Mouse (Mus musculus) limb, embryonic 14.5 days (tissue): ENCODE data around the gene Twf2. TPM values are rescaled to one million over a fixed set of nuclear protein-coding genes. Genes with fewer than 3 reads are reported as not detected.

ENCODE experiments used
- ATAC-seq: fragments of 200-750 bp; cut with Nextera tagmentation; 2 replicates; pipeline ENCODE4 v1.8.0; 2017; ENCODE audit warnings: low read depth, moderate number of reproducible peaks, moderate TSS enrichment; ENCODE audit not compliant: low FRiP score
- DNase-seq: peaks from one replicate; pipeline ENCODE4 v3.0.0-alpha.2; 2015; ENCODE audit warnings: low spot score
- H3K27ac ChIP-seq: fragments of 300-500 bp; sonication (generic); replicated peaks from 2 replicates; pipeline ENCODE4 v1.5.1; 2014; ENCODE audit warnings: low read depth, mild to moderate bottlenecking, low read length, moderate library complexity, mixed read lengths
- H3K27me3 ChIP-seq: fragments of 300-500 bp; sonication (generic); 2 replicates; pipeline ENCODE4 v1.6.1; 2014; ENCODE audit warnings: low read length, mixed read lengths; ENCODE audit not compliant: control insufficient read depth, insufficient read depth
- H3K36me3 ChIP-seq: fragments of 300-500 bp; sonication (generic); 2 replicates; pipeline ENCODE4 v1.6.1; 2014; ENCODE audit warnings: mild to moderate bottlenecking, low read length, moderate library complexity, mixed read lengths; ENCODE audit not compliant: control insufficient read depth, insufficient read depth
- H3K4me1 ChIP-seq: fragments of 300-500 bp; sonication (generic); 2 replicates; pipeline ENCODE4 v1.6.1; 2014; ENCODE audit warnings: antibody characterized with exemption, low read length, mixed read lengths; ENCODE audit not compliant: control insufficient read depth, insufficient read depth
- H3K4me2 ChIP-seq: fragments of 300-500 bp; sonication (generic); replicated peaks from 2 replicates; pipeline ENCODE4 v1.6.1; 2014; ENCODE audit warnings: low read depth, mild to moderate bottlenecking, low read length, moderate library complexity; ENCODE audit not compliant: severe bottlenecking
- H3K4me3 ChIP-seq: fragments of 300-500 bp; sonication (generic); replicated peaks from 2 replicates; pipeline ENCODE4 v1.5.1; 2014; ENCODE audit warnings: low read length
- H3K9ac ChIP-seq: fragments of 300-500 bp; sonication (generic); 2 replicates; pipeline ENCODE4 v1.6.1; 2014; ENCODE audit warnings: mild to moderate bottlenecking, low read depth, low read length, moderate library complexity; ENCODE audit not compliant: severe bottlenecking
- H3K9me3 ChIP-seq: fragments of 300-500 bp; sonication (generic); 2 replicates; pipeline ENCODE4 v1.6.1; 2016; ENCODE audit warnings: low read length; ENCODE audit not compliant: control insufficient read depth
- POLR2A ChIP-seq: fragments of 200-500 bp; IDR thresholded peaks from 2 replicates; pipeline ENCODE4 v1.8.0; 2012; ENCODE audit warnings: inconsistent platforms, mild to moderate bottlenecking, moderate library complexity, borderline replicate concordance; ENCODE audit not compliant: insufficient read depth, insufficient read length; ENCODE audit errors: extremely low read depth
- WGBS: fragments of 180-500 bp; shearing (Covaris S2); extraction: QIAGEN DNeasy Blood & Tissue Kit; methylation state at CpG from one replicate; pipeline ENCODE4 v1.1.7; 2014; 5-methylcytosine and 5-hydroxymethylcytosine counted together
- polyA plus RNA-seq, 2 experiments: library from polyadenylated mRNA; depleted of rRNA in 1 of 2; stranded (reverse) in 1 of 2; unstranded in 1 of 2; fragments of >200 nt; fragmentation: Nextera tagmentation in 1 of 2; extraction: Ambion mirVana in 1 of 2; gene quantifications; 2 replicates each; pipeline versions ENCODE4 v1.2.1 to v1.2.3; 2012 to 2014

Gene Twf2
- polyA plus RNA-seq, 2 experiments, result 62.4 to 69.2 TPM

GRCm38 (mm10) chr9:106192024-106192423, 10.9 kb upstream of the Twf2 start:
- Histone ChIP-seq H3K27me3 (no peaks in the 10 kb centered on the region), H3K27ac (no peak overlapping the region), H3K9me3 (no peaks in the 10 kb centered on the region), H3K4me2 (no peak overlapping the region), H3K4me3 (no peak overlapping the region), H3K36me3 (peaks cover 86% of the 10 kb centered on the region), H3K9ac (no peak overlapping the region), H3K4me1 (no peaks in the 10 kb centered on the region)
- no peak for ATAC-seq
- WGBS, result 93% methylated on average over 8 of the region's 8 CpGs
- no peak for TF ChIP-seq POLR2A
- DNase-seq, result no peak

GRCm38 (mm10) chr9:106192998-106193397, 9.9 kb upstream of the Twf2 start:
- peaks cover 80% of the 10 kb centered on the region for H3K36me3 ChIP-seq

DNA sequence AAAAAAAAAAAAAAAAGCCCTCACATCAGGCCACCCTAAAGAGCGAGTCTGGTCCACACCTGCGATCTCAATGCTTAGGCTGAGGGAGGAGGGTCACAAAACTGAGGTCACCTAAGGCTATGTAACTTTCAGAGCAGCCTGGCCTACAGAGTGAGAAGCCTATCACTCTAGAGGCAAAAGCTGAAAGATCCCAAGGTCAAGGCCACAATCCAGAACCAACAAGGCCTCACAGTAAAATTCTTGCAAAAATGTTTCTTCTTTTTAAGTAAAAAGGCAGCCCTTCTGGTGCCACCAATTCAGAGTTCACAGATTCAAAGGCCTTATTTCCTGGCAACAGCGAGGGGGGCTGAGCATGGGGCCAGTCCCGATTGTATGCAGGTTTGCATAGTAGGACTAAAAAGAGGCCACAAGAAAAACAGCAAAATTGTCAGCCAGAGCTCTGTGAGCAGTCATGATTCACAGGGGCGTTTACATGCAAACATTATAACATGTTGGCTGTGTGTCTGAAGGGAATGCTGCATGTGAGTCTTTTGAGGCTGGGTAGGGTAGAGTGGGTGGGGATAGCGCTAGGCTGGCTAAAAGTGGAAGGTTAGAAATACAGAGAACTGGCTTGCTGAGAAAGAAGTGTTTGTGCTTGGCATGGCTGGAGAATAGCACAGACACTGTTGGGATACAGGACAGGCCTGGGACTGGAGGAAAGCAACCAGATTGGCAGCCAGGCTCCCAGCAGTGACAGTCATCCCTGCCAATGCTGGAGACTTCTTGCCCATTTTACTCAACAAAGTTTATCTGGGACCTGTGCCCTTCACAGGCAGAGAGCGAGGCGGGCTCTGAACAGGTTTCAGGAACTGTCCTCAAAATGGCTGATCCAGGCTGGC, 8.7 kb upstream of the Twf2 start:
- Histone ChIP-seq H3K9ac (no peak overlapping the region), H3K4me3 (no peak overlapping the region), H3K27ac (no peak overlapping the region), H3K36me3 (peaks cover 68% of the 10 kb centered on the region), H3K4me1 (peaks cover 8% of the 10 kb centered on the region), H3K9me3 (no peaks in the 10 kb centered on the region), H3K4me2 (no peak overlapping the region), H3K27me3 (no peaks in the 10 kb centered on the region)
- 92% methylated on average over 8 of the region's 8 CpGs for WGBS
- no peak for DNase-seq
- no peak for ATAC-seq
- TF ChIP-seq POLR2A, result no peak

More at GRCm38 (mm10) chr9:106192998-106193397, 9.9 kb upstream of the Twf2 start:
- DNase-seq (no peak), ATAC-seq (no peak)
- Histone ChIP-seq H3K4me1 (peaks cover 8% of the 10 kb centered on the region), H3K27me3 (no peaks in the 10 kb centered on the region), H3K9me3 (no peaks in the 10 kb centered on the region), H3K9ac (no peak overlapping the region), H3K27ac (no peak overlapping the region), H3K4me2 (no peak overlapping the region), H3K4me3 (no peak overlapping the region)
- TF ChIP-seq POLR2A, result no peak
- WGBS, result 85% methylated on average over 1 of the region's 1 CpGs

DNA sequence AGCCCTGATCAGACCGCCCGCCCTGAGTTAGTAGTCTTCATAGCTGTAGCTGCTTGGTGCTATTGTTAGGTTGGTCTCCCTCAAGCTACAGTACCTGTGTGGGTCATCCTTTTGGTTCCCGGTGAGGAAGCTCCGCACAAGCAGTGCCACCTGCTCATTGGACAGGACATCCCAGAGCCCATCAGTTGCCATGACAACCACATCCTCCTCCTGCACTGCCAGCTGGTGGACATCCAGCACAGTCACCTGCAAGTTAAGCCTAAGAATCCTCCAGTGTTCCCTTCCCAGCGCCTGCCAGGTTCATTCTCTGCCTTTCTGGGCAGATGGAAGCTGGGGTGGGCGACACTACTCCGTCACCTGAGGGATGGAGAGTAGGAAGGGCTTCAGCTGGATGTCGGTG, 7.2 kb upstream of the Twf2 start:
- no peak overlapping the region for H3K4me2 ChIP-seq
- peaks cover 13% of the 10 kb centered on the region for H3K4me1 ChIP-seq
- peaks cover 53% of the 10 kb centered on the region for H3K36me3 ChIP-seq
- H3K27me3 ChIP-seq, result no peaks in the 10 kb centered on the region
- H3K9me3 ChIP-seq, result no peaks in the 10 kb centered on the region
- no peak overlapping the region for H3K4me3 ChIP-seq
- WGBS, result 90% methylated on average over 8 of the region's 8 CpGs
- ATAC-seq, result no peak
- TF ChIP-seq POLR2A, result no peak
- no peak overlapping the region for H3K9ac ChIP-seq
- DNase-seq, result no peak
- no peak overlapping the region for H3K27ac ChIP-seq

- no peak for TF ChIP-seq POLR2A
- H3K4me2 ChIP-seq, result no peak overlapping the region
- H3K27me3 ChIP-seq, result no peaks in the 10 kb centered on the region
- H3K4me1 ChIP-seq, result peaks cover 15% of the 10 kb centered on the region
- H3K9me3 ChIP-seq, result no peaks in the 10 kb centered on the region
- WGBS, result 67% methylated on average over 3 of the region's 3 CpGs
- H3K36me3 ChIP-seq, result peaks cover 38% of the 10 kb centered on the region
- no peak overlapping the region for H3K4me3 ChIP-seq
- no peak overlapping the region for H3K9ac ChIP-seq
- DNase-seq (no peak), ATAC-seq (no peak)
- no peak overlapping the region for H3K27ac ChIP-seq
These were observed 5.7 kb upstream of the Twf2 start for GRCm38 (mm10) chr9:106197081-106197713.
